Mouse (Mus musculus) adrenal gland, adult (tissue): Measurements from ENCODE around the gene Ctrb1.

ENCODE experiments used
- DNase-seq, 2 experiments: peaks; one replicate each; pipeline ENCODE4 v3.0.0; 2022 to 2023; ENCODE audit warnings: low spot score in 1 of 2; ENCODE audit not compliant: inconsistent age in 2 of 2

Gene Ctrb1

DNA sequence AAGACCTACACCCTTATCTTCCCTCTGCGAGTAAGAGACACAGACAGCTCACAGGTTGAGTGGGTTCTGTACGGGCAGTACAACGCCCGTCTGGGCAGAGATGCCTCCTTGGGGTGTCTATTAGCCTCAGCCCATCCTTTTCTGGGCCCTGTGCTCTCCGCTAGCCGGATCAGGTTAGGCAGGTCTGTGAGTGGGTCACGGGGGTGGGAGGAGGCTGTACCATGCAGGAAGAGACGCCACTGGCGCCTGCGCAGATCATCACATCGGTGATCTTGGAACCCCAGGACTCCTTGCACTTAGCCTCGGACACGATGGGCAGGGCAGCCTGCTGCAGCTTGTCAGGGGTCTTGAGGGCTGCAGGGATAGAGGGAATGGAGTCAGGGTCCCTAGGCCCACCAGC, 3.9 kb downstream of the Ctrb1 start:
- no peak for DNase-seq

DNA sequence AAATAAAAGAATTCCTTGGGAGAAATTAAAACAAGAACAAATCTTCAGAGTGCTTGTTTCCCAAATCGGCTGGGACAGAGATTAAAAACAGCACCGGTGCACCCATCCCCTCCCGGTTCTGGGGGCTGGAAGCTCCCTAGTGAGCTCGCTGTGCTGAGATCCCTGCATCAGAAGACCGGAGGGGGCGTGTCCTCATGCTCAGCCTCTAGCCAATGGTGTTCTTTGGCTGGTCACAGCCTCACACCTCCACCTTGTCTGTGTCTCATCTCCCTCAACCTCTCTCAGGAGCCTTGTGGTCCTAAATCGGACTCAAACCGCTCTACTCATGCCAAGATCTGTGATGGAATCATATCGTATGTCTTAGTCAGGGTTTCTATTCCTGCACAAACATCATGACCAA, 8.3 kb downstream of the Ctrb1 start:
- no peak for DNase-seq

DNA sequence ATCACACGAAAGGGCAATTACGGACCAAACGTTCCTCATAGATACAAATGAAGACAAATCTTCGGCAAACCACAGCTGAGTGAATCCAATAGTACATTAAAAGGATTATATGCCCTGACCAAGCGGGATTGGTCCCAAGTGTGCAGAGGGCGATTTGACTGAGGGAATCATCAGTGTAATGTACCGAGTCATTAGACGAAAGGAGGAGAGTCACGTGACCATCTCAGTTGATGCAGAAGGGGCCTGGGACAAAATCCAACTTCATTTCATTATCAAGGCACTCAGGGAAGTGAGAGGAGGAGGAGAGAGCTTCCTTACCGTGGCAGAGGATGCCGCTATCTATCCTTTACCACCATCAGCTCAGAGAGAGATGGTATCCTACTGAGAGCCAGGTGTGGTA, 9.7 kb downstream of the Ctrb1 start:
- DNase-seq, result no peak

DNA sequence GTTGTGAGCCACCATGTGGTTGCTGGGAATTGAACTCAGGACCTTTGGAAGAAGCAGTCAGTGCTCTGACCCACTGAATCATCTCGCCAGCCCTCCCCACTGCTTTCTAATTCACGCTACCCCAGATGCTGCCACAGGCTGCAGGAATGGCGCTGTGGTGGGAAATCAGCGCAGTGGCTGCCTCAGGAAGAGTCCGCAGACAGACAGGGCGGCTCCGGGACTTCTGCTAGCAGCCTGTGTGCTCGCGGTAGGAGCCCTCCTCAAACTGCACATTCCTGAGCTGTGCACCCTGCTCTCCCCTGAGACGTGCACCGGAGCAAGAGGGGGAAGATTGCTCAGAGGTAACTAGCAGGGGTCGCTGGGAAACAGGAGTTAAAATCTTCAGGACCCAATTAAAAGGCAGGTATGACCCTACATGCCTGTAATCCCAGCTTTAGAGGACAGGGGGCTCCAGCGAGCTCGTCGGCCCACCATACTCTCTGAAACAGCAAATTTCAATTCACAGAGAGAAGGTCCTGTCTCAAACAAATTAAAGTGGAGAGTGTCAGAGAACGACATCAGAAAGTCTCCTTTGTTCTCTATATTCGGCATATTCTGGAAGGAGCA, 10.3 kb downstream of the Ctrb1 start:
- no peak for DNase-seq

GRCm38 (mm10) chr8:111678848-111679247, 12.0 kb downstream of the Ctrb1 start:
- no peak for DNase-seq

DNA sequence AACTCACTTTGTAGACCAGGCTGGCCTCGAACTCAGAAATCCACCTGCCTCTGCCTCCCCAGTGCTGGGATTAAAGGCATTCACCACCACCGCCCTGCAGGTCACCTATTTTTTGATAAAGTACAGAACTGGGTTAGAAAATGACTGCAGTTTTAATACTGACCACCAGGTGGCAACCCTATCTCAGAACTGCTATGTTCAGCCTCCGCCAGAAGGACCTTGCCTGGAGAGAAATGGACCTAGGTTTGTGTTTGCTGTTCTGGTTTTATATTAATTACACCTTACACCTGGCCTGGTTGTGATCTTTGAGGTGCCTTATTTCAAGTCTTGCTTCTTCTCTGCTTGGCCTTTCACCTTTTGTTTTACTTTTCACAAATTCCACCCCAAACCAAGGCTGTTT, 12.7 kb downstream of the Ctrb1 start:
- DNase-seq, result peak; percentile 56 to 88

GRCm38 (mm10) chr8:111676237-111676636, 14.6 kb downstream of the Ctrb1 start:
- DNase-seq, result no peak

GRCm38 (mm10) chr8:111666751-111667150, 24.1 kb downstream of the Ctrb1 start:
- peak; percentile 31 to 76 for DNase-seq

- peak; percentile 80 to 94 for DNase-seq
Measured at GRCm38 (mm10) chr8:111662473-111662872, 28.3 kb downstream of the Ctrb1 start.

DNA sequence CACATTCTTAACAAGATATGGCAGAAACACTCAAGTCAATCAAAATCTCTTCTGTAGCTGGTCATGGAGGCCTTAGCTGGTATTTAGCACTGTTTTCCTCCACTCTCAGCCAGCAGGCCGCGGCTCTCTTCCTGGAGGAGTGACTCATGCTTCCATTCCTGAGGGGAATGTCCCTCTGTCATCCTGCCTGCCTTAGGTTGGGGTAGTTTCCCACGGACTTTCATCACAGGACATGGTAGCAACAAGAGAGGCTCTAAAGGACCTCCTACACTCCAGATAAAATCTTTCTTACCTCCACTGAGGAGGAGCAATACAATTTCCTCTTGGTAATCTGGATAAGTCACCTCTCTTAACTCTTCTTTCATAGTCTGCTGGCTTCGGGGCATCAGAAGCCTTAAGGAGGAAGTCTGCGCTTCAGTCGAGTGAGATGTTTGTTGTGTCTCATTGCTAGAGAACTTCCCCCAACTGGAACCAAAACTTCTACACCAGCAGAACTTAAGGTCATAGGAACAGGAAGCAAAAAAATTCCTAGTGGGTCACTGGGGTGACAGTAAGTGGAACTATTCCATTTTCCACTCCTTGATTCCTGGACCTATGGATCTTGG, 31.9 kb downstream of the Ctrb1 start:
- DNase-seq, result peak; percentile 38 to 69

DNA sequence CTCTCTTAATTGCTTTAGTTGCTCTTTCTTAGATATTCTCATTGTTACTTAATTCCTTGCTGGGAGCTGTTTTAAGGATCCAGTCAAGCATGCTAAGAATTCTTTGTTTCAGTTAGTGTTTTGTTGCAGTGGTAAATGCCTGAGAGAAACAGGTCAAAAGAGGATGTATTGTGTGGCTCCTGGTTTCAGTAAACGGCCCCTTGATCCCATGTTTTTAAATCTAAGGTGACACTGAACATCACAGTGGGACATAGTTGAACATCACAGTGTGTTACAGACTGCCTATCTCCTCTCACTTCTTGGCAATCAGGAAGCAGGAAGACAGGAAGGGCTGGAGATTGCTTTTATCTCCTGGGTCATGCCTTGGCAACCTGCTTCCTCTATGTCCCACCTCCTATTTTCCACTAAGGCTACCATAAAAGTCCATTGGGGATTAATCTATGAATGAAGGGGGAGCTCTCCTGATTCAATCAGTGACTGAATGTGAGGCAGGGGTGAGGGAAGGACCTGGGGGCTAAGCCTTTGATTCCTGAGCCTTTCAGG, 33.4 kb downstream of the Ctrb1 start:
- no peak for DNase-seq

GRCm38 (mm10) chr8:111653524-111653923, 37.3 kb downstream of the Ctrb1 start:
- no peak for DNase-seq

GRCm38 (mm10) chr8:111650651-111651050, 40.2 kb downstream of the Ctrb1 start:
- DNase-seq, result no peak

GRCm38 (mm10) chr8:111648834-111649233, 42.0 kb downstream of the Ctrb1 start:
- no peak for DNase-seq

- no peak for DNase-seq
Measured at GRCm38 (mm10) chr8:111645715-111646114, 45.1 kb downstream of the Ctrb1 start.

DNA sequence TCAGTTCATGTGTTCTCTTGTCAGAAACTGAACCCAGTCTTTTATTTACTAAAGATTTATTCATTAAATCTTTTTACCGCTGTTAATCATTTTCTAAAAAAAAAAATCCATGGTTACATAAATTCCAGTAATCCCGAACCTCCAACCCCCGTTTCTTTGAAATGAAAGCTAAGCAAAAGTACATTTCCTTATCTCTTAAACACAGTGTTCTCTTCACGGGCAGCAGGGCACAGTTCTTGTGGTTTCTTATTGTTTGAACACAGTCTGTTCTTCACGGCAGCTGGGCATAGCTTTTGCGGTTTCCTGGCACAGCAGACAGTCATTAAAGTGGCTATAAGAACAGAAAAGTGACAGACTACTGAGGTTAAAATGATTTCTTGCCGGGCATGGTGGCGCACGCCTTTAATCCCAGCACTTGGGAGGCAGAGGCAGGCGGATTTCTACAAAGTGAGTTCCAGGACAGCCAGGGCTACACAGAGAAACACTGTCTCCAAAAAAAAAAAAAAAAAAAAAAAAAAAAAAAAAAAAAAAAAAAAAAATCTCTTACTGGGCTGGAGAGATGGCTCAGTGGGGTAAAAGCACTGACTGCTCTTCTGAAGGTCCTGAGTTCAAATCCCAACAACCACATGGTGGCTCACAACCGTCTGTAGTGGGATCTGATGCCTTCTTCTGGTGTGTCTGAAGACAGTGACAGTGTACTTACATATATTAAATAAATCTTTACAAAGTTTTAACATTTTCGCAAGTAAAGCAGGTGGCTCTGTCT, 46.3 kb downstream of the Ctrb1 start:
- DNase-seq, result peak in 1 of 2 experiments; percentile 73

DNA sequence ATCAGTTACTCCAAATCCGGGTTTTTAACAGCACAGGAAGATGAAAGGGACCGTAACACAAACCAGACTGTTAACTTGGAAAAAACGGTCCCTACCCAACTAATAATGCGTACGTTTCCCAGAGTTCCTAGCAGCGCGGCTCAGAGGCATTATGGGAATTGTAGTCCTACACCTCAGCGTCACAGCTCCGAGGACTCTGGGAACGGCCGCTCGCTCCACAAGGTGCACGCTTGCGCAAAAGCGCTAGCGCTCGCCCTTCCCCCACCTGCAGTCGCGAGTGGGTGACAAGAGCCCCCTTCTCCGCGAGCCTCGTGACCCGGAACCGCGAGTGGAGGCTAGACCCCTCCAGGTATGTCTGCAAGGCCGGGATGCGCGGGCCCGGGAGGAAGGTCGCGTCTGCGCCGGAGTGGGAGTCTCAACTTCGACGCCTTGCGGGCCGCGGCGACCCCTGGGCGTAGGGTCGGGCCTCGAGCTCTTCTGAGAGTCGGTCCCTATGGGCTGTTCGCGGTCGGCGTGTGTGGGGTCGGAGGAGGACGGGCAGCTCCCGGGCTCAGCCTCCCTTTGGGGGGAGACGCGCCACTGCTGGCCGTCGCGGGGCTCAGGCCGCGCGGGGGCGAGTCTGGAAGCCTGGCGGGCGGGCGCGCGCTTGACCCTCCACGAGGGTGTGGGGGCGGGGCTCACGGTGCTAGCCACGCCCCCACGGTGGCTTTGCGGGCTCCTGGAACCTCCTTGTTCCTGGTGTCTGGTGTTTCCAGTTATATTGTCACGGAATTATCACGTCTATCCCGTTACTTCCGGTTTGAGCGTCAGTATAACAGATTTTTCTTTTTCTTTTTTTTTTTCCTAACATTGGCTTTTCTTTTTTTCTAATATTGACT, 47.3 kb downstream of the Ctrb1 start, which contains the start of gene Zfp1:
Zfp1 (plus strand) TSS at position 138 of the 878 bp plus-strand sequence.
- DNase-seq, result peak; percentile 94 to 97

DNA sequence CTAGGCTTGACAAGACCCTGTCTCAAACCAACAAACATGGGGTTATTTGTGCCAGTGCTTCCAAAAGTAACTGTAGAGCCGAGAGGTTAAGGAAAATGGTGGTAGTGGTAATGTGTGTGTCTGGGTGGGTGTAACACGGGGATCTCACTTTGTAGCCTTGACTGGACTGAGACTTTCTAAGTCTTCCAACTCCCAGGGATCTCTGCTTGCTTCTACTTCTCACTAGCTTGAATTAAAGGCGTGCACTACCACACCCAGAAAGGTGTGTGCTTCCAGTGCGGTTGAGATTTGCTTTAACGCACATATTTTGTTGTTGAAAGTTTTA, 47.9 kb downstream of the Ctrb1 start:
- no peak for DNase-seq

DNA sequence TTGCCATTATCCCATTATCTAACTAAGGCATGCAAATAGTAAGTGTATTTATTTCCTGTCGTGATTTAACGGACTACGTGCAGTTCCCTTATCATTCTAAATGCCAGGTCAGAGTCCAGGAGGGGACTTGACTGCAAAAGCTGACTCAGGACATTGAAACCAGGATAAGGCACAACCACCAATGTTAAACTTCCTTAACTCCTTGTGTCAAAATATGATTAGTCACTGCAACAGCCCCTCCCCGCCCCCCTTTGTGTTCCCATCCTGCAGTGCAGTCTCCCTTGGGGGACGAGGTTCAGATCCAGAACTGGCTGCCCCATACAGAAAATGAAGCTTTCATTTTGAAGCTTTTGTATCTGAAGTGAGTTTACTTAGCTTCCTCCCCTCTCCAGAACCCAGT, 48.3 kb downstream of the Ctrb1 start:
- peak in 1 of 2 experiments; percentile 75 for DNase-seq

- DNase-seq, result no peak
Measured at GRCm38 (mm10) chr8:111641064-111641463, 49.7 kb downstream of the Ctrb1 start.

GRCm38 (mm10) chr8:111638086-111638485, 52.7 kb downstream of the Ctrb1 start:
- no peak for DNase-seq
